Mouse (Mus musculus) heart, embryonic 12.5 days (tissue): ENCODE data around the gene Adcy1. TPM values are rescaled to one million over a fixed set of nuclear protein-coding genes. Genes with fewer than 3 reads are reported as not detected.

Experiments
- ATAC-seq: fragments of 200-750 bp; cut with Nextera tagmentation; 2 replicates; pipeline ENCODE4 v1.8.0; 2017; ENCODE audit warnings: moderate TSS enrichment, moderate library complexity; ENCODE audit not compliant: insufficient number of reproducible peaks, low FRiP score
- H3K27ac ChIP-seq: fragments of 300-500 bp; sonication (generic); 2 replicates; pipeline ENCODE4 v1.5.1; 2016; ENCODE audit warnings: mild to moderate bottlenecking, moderate library complexity; ENCODE audit not compliant: poor library complexity, severe bottlenecking
- H3K27me3 ChIP-seq: fragments of 300-500 bp; sonication (generic); replicated peaks from 2 replicates; pipeline ENCODE4 v1.6.1; 2016; ENCODE audit warnings: mild to moderate bottlenecking, moderate library complexity
- H3K36me3 ChIP-seq: fragments of 300-500 bp; sonication (generic); 2 replicates; pipeline ENCODE4 v1.6.1; 2016; ENCODE audit warnings: mild to moderate bottlenecking, moderate library complexity
- H3K4me1 ChIP-seq: fragments of 300-500 bp; sonication (generic); replicated peaks from 2 replicates; pipeline ENCODE4 v1.6.1; 2016; ENCODE audit warnings: mild to moderate bottlenecking
- H3K4me2 ChIP-seq: fragments of 300-500 bp; sonication (generic); 2 replicates; pipeline ENCODE4 v1.6.1; 2016; ENCODE audit warnings: mild to moderate bottlenecking, moderate library complexity
- H3K4me3 ChIP-seq: fragments of 300-500 bp; sonication (generic); 2 replicates; pipeline ENCODE4 v1.5.1; 2016; ENCODE audit warnings: mild to moderate bottlenecking
- H3K9ac ChIP-seq: fragments of 300-500 bp; sonication (generic); 2 replicates; pipeline ENCODE4 v1.6.1; 2016; ENCODE audit warnings: mild to moderate bottlenecking, moderate library complexity
- H3K9me3 ChIP-seq: fragments of 300-500 bp; sonication (generic); replicated peaks from 2 replicates; pipeline ENCODE4 v1.6.1; 2016; ENCODE audit warnings: mild to moderate bottlenecking, moderate library complexity
- WGBS: fragments of 180-500 bp; shearing (Covaris S2); methylation state at CpG from one replicate; pipeline ENCODE4 v1.1.7; 2016; 5-methylcytosine and 5-hydroxymethylcytosine counted together
- polyA plus RNA-seq: library from polyadenylated mRNA; unstranded; fragments of >200 nt; fragmentation: Nextera tagmentation; extraction: Ambion mirVana; gene quantifications from 2 replicates; pipeline ENCODE4 v1.2.1, GENCODE M21; 2016

The Adcy1 gene
- polyA plus RNA-seq, 1 experiment from 2014 or later = 1.3 TPM

DNA sequence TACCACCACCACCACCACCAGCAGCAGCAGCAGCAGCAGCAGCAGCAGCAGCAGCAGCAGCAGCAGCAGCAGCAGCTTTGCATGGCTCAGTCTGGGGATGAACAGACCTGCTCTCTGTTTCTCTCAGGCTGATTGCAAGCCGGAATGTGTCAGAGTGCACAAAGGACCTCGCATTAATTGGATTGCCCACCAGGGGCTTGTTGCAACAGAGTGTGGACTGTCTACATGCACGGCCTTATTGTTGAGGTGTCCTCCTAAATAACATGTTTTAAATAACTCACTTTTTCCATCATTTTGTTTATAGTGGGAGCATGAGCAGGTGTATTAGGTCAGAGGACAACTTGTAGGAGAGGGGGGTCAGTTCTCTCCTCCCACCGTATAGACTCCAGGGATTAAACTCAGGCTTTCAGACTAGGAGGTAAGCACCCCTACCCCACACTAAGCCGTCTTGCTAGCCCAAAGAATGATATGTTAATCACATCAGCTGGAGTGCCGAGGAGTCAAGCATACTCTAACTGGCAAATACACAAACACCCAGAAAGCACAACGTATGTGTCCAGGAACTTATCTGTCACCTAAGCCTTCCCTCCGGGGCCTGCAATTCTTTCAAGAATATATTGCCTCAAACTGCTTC, 119.2 kb downstream of the Adcy1 start:
- Histone ChIP-seq H3K27me3 (no peaks in the 10 kb centered on the region), H3K27ac (no peak overlapping the region), H3K4me1 (peaks cover 10% of the 10 kb centered on the region), H3K9ac (no peak overlapping the region), H3K4me2 (no peak overlapping the region), H3K36me3 (no peaks in the 10 kb centered on the region), H3K9me3 (no peaks in the 10 kb centered on the region), H3K4me3 (no peak overlapping the region)
- 52% methylated on average over 8 of the region's 8 CpGs for WGBS
- ATAC-seq = no peak

DNA sequence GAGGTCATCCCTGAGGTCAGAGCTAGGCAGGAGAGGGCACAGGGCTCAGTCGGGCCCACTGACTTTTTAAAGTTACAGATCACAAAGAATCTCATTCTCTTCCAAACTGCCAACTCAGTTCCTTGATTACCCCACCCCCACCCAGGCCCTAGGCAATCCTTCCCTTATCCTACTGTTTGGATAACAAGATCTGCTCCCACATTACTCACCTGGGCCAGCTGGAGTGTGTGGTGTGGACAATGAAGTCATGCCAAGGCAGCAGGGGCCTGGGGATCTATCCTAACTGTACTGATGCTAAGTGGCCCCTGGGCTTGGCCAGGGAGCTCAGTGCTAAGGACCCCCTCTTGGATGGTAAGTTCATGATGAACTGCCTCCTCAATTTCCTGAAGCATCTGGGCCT, 121.1 kb downstream of the Adcy1 start:
- 0 out of 2 replicates have a peak, but pooled peaks cover 6% of the 10 kb centered on the region for H3K27me3 ChIP-seq
- no peaks in the 10 kb centered on the region for H3K9me3 ChIP-seq
- no peaks in the 10 kb centered on the region for H3K36me3 ChIP-seq
- H3K9ac ChIP-seq = no peak overlapping the region
- H3K4me1 ChIP-seq = peaks cover 10% of the 10 kb centered on the region
- no peak overlapping the region for H3K27ac ChIP-seq
- H3K4me3 ChIP-seq = no peak overlapping the region
- no peak overlapping the region for H3K4me2 ChIP-seq
- no peak for ATAC-seq
- 31% methylated on average over 1 of the region's 1 CpGs for WGBS

DNA sequence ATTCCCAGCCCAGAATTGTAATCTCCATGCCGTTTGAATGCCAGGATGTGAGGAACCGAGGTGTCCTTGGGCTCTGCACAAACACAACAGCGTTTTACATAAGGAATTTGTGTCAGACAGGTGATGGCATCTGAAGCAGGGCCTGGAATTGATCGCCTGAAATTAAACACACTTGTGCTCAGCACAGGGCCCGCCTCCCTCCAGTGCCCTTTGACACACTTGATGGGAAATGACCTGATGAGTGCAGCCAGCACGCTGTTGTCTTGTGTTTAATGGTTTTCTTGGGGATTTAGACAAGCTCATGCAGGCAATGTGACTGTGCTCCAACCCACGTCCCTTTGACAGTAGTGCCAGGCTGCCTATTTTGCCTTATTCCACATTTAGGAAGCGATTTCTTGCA, 124.2 kb downstream of the Adcy1 start:
- 63% methylated on average over 8 of the region's 8 CpGs for WGBS
- ATAC-seq = no peak
- Histone ChIP-seq H3K36me3 (no peaks in the 10 kb centered on the region), H3K4me1 (peaks cover 14% of the 10 kb centered on the region), H3K9ac (no peak overlapping the region), H3K4me2 (no peak overlapping the region), H3K27me3 (peaks cover 6% of the 10 kb centered on the region; the same call in 1 of the 2 replicates), H3K4me3 (no peak overlapping the region), H3K27ac (no peak overlapping the region), H3K9me3 (no peaks in the 10 kb centered on the region)

DNA sequence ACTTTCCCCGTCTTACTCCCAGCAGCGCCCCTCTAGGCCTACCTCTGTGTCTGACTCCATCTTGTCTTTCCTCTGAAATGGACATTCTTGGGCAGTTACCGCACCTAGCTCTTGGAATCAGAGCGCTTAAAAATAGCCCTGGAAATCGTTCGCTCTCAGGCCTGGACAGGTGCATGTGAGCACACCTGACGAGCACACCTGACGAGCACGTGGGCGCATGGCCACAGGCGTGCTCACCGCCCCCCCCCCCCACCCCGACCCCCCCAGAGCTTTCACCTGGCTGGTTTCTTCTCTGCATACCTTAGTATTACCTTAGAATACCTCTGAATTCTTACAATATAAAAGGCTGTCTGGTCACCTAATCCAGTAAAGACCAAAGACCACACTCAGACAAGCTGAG, 125.2 kb downstream of the Adcy1 start, which contains the start of gene Gm11985:
Gene Gm11985 (minus strand): TSS at position 101 of the 400 bp plus-strand sequence.
- 86% methylated on average over 13 of the region's 13 CpGs for WGBS
- no peak within 1 kb of the TSS for H3K4me3 ChIP-seq

DNA sequence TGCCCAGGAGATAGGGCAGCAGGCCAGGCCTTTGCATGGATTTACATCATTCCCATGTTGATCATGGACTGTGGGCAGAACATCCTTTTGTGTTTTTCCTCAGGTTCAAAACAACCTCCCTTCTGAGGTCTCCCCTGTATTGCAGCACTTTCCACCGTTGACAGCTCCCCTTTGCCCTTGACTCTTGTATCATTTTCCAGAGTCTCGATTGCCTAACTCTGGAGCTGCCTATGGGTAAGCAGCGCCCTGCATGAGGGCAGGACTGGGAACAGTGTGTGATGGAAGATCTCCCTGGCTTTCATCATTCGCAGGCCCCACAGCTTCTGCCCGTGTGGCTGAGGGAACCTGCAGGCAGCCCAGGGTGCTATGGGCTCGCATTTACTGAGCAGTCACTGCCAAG, 129.4 kb downstream of the Adcy1 start:
- ATAC-seq = peak; percentile 34
- WGBS = 34% methylated on average over 6 of the region's 6 CpGs
- H3K4me2 ChIP-seq = no peak overlapping the region
- 0 out of 2 replicates have a peak, but pooled peaks cover 3% of the 10 kb centered on the region for H3K9me3 ChIP-seq
- peaks cover 14% of the 10 kb centered on the region; the same call in 1 of the 2 replicates for H3K4me1 ChIP-seq
- H3K9ac ChIP-seq = no peak overlapping the region
- no peaks in the 10 kb centered on the region for H3K36me3 ChIP-seq
- H3K27me3 ChIP-seq = peaks cover 6% of the 10 kb centered on the region; the same call in 1 of the 2 replicates
- no peak overlapping the region for H3K4me3 ChIP-seq
- H3K27ac ChIP-seq = no peak overlapping the region

More for the DNA sequence above, 125.2 kb downstream of the Adcy1 start, which contains the start of gene Gm11985:
- no peak within 1 kb of the TSS for H3K9ac ChIP-seq
- no peaks in the 10 kb centered on the region for H3K36me3 ChIP-seq
- H3K4me2 ChIP-seq = no peak within 1 kb of the TSS
- H3K4me1 ChIP-seq = peaks cover 23% of the 10 kb centered on the region
- H3K9me3 ChIP-seq = no peaks in the 10 kb centered on the region
- H3K27me3 ChIP-seq = peaks cover 6% of the 10 kb centered on the region; the same call in 1 of the 2 replicates
- no peak within 1 kb of the TSS for H3K27ac ChIP-seq
- no peak for ATAC-seq

- peaks cover 4% of the 10 kb centered on the region; the same call in 1 of the 2 replicates for H3K27me3 ChIP-seq
- H3K36me3 ChIP-seq = no peaks in the 10 kb centered on the region
- H3K4me1 ChIP-seq = peaks cover 14% of the 10 kb centered on the region; the same call in 1 of the 2 replicates
- 0 out of 2 replicates have a peak, but pooled peaks cover 3% of the 10 kb centered on the region for H3K9me3 ChIP-seq
- no peak overlapping the region for H3K9ac ChIP-seq
- no peak overlapping the region for H3K4me3 ChIP-seq
- H3K27ac ChIP-seq = no peak overlapping the region
- no peak overlapping the region for H3K4me2 ChIP-seq
- WGBS = 60% methylated on average over 9 of the region's 9 CpGs
- ATAC-seq = no peak
Observed at GRCm38 (mm10) chr11:7193134-7193533, 129.8 kb downstream of the Adcy1 start.

GRCm38 (mm10) chr11:7194432-7195311, 131.4 kb downstream of the Adcy1 start:
- 88% methylated on average over 10 of the region's 10 CpGs for WGBS
- ATAC-seq = no peak

DNA sequence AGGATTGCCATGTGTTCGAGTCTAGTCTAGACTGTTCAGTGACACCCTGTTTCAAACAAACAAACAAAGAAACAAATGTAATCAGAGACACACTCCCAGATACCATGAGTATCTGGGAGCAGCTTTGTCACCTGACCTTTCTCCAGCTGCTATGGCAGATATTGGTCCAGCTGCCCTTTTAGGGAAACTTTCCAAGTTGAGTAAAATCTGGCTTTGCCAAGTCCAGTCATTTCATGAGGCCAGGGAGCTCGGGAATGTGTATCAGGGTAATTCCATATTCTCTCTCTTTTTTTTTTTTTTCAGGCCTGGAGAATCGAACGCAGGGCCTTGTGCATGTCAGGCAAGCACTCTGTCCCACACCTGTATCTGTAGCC, 132.0 kb downstream of the Adcy1 start:
- ATAC-seq = no peak
- H3K27ac ChIP-seq = no peak overlapping the region
- H3K4me3 ChIP-seq = no peak overlapping the region
- H3K36me3 ChIP-seq = no peaks in the 10 kb centered on the region
- WGBS = 75% methylated on average over 4 of the region's 4 CpGs
- H3K9me3 ChIP-seq = 0 out of 2 replicates have a peak, but pooled peaks cover 3% of the 10 kb centered on the region
- no peak overlapping the region for H3K4me2 ChIP-seq
- peaks cover 17% of the 10 kb centered on the region; the same call in 1 of the 2 replicates for H3K4me1 ChIP-seq
- H3K27me3 ChIP-seq = no peaks in the 10 kb centered on the region; the same call in none of the 2 replicates
- no peak overlapping the region for H3K9ac ChIP-seq

More at GRCm38 (mm10) chr11:7194432-7195311, 131.4 kb downstream of the Adcy1 start:
- Histone ChIP-seq H3K9ac (no peak overlapping the region), H3K4me2 (no peak overlapping the region), H3K27ac (no peak overlapping the region), H3K9me3 (0 out of 2 replicates have a peak, but pooled peaks cover 3% of the 10 kb centered on the region), H3K27me3 (no peaks in the 10 kb centered on the region; the same call in none of the 2 replicates), H3K4me1 (peaks cover 17% of the 10 kb centered on the region; the same call in 1 of the 2 replicates), H3K36me3 (no peaks in the 10 kb centered on the region), H3K4me3 (no peak overlapping the region)

DNA sequence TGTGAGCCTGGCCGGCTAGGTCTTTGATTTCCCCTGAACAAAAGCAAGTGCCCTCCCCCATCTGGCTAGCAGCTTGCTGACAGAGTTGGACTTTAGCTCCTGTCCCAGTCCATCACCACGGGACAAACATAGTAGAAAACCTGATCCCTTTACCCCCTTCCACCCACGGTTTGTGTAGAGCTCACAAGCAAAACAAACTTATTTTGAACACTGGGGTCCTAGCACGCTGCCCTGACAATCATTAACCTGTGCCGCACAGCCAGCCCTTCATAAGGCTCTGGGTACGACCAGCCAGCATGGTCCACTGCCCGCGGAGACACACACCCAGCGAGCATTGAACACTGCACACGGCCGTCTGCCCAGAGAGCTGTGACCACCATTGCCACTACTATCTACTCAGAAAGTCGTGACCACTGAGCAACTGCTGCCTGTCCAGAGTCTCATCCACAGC, 134.2 kb downstream of the Adcy1 start, which contains the start of gene Igfbp1:
Gene Igfbp1 (plus strand): TSS at position 292 of the 451 bp plus-strand sequence.
- Histone ChIP-seq H3K4me1 (peaks cover 12% of the 10 kb centered on the region; the same call in 1 of the 2 replicates), H3K4me2 (no peak within 1 kb of the TSS), H3K27ac (no peak within 1 kb of the TSS), H3K36me3 (no peaks in the 10 kb centered on the region), H3K27me3 (no peaks in the 10 kb centered on the region; the same call in 1 of the 2 replicates), H3K4me3 (no peak within 1 kb of the TSS), H3K9me3 (0 out of 2 replicates have a peak, but pooled peaks cover 3% of the 10 kb centered on the region), H3K9ac (no peak within 1 kb of the TSS)
- 71% methylated on average over 12 of the region's 12 CpGs for WGBS
- ATAC-seq = no peak

GRCm38 (mm10) chr11:7198006-7198405, 134.7 kb downstream of the Adcy1 start:
- no peak overlapping the region for H3K4me3 ChIP-seq
- H3K4me1 ChIP-seq = peaks cover 7% of the 10 kb centered on the region; the same call in 1 of the 2 replicates
- no peaks in the 10 kb centered on the region; the same call in 1 of the 2 replicates for H3K27me3 ChIP-seq
- H3K36me3 ChIP-seq = no peaks in the 10 kb centered on the region
- no peak for ATAC-seq
- 90% methylated on average over 19 of the region's 19 CpGs for WGBS
- H3K9ac ChIP-seq = no peak overlapping the region
- no peak overlapping the region for H3K4me2 ChIP-seq
- H3K9me3 ChIP-seq = 0 out of 2 replicates have a peak, but pooled peaks cover 3% of the 10 kb centered on the region
- H3K27ac ChIP-seq = no peak overlapping the region
